In the genomic region with DNA sequence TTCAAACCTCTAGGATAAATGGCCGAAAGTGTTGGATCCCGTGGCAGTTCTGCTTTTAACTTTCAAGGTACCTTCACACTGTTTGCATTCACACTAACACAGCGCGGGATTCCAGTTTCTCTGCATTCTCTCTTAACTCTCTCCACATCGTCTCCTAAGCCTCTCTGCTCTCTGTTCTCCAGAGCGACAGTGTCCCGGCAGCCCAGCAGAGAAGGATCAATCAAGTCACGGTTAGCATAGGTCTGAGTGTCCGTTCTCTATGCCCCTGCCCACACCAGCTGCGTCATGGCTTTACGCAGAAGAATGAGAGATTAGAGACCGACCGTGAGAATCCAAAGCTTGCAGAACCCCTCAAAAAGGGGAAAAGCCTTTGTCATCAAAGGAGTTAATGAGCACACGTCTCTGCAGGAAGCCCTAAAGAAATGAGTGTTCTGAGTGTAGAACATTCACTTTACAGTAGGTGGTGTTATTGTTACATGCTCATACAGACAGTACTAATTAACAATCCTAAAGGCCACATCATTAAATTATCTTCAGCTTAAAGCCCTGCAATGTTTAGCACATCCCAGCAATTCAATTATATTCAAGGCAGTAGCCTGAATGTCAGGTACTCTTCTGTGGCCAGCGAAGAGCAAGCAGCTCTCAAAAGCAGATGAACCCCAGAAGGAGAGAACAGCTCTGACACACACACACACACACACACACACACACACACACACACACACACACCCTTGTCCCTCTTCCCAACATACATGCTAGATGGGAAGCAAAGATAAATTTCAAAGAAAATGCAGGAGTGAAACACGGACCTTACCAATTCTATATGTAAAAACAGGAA, we compare ENCODE assay signal across 11 mouse cellular contexts.
DNase-seq lines count a peak whose midpoint lies in the region; ATAC-seq and TF ChIP-seq lines count a peak whose summit lies in the region.
"Had no signal": no experiment of that assay in that cellular context is flagged by ENCODE, and none has a peak within 500 bp of the region (broad histone marks: within the 10 kb centered on the region; RNA-seq: fewer than 3 reads in every experiment).

No protein-coding gene starts in this region.

- WGBS in cerebellum, adult 2 months, result 58% methylated on average over 16 of the region's 16 CpGs
- 51% methylated on average over 16 of the region's 16 CpGs for WGBS in liver, postnatal 0 days (ENCODE audit: insufficient replicate concordance)
- WGBS in liver, embryonic 12.5 days (ENCODE audit: insufficient replicate concordance), result 58% methylated on average over 16 of the region's 16 CpGs
- 37% methylated on average over 16 of the region's 16 CpGs for WGBS in limb, embryonic 11.5 days

- TF ChIP-seq POLR2A in cerebellum, adult 2 months (IDR thresholded peaks at IDR 0.05; ENCODE audit: borderline replicate concordance, insufficient read depth, low read length), result no peak

- H3K27ac ChIP-seq in cerebellum, adult 2 months (ENCODE audit: insufficient read depth, low read length), result no peak overlapping the region
- no peak overlapping the region for H3K27ac ChIP-seq in liver, postnatal 0 days (ENCODE audit: low read depth)
- H3K27ac ChIP-seq in liver, embryonic 12.5 days, result no peak overlapping the region
- no peak overlapping the region for H3K27ac ChIP-seq in limb, embryonic 11.5 days (replicated peaks; ENCODE audit: low read depth, low read length)
- H3K27ac ChIP-seq: embryonic facial prominence, embryonic 13.5 days had no signal

- TF ChIP-seq EP300 in liver, postnatal 0 days (IDR thresholded peaks at IDR 0.05; ENCODE audit: low read depth), result no peak

- no peak overlapping the region for H3K4me3 ChIP-seq in cerebellum, adult 2 months (replicated peaks; ENCODE audit: insufficient read depth, low read depth, low read length)
- H3K4me3 ChIP-seq in liver, postnatal 0 days (ENCODE audit: low read depth, low read length), result no peak overlapping the region
- no peak overlapping the region for H3K4me3 ChIP-seq in liver, embryonic 12.5 days
- H3K4me3 ChIP-seq in limb, embryonic 11.5 days (ENCODE audit: low read depth, low read length), result no peak overlapping the region
- H3K4me3 ChIP-seq: embryonic facial prominence, embryonic 13.5 days had no signal

- no peaks in the 10 kb centered on the region for H3K9me3 ChIP-seq in liver, postnatal 0 days (ENCODE audit: low read length)
- H3K9me3 ChIP-seq in liver, embryonic 12.5 days (replicated peaks), result no peaks in the 10 kb centered on the region
- no peaks in the 10 kb centered on the region for H3K9me3 ChIP-seq in limb, embryonic 11.5 days (ENCODE audit: control insufficient read depth, low read length)
- H3K9me3 ChIP-seq: embryonic facial prominence, embryonic 13.5 days had no signal

- no peaks in the 10 kb centered on the region for H3K36me3 ChIP-seq in liver, postnatal 0 days (replicated peaks; ENCODE audit: insufficient read depth, low read length)
- no peaks in the 10 kb centered on the region for H3K36me3 ChIP-seq in liver, embryonic 12.5 days
- H3K36me3 ChIP-seq in limb, embryonic 11.5 days (ENCODE audit: control insufficient read depth, insufficient read depth, low read length), result no peaks in the 10 kb centered on the region
- H3K36me3 ChIP-seq: embryonic facial prominence, embryonic 13.5 days had no signal

- peak; percentile 9; the same call in 1 of the 2 replicates for TF ChIP-seq CTCF in cerebellum, adult 2 months (IDR thresholded peaks at IDR 0.05; ENCODE audit: borderline replicate concordance, insufficient read depth, low read depth, low read length)
- TF ChIP-seq CTCF in liver, postnatal 0 days (IDR thresholded peaks at IDR 0.05; ENCODE audit: low read depth), result peak; percentile 42

- no peak overlapping the region for H3K9ac ChIP-seq in liver, postnatal 0 days (replicated peaks)
- no peak overlapping the region for H3K9ac ChIP-seq in liver, embryonic 12.5 days
- H3K9ac ChIP-seq in limb, embryonic 11.5 days (ENCODE audit: low read length), result no peak overlapping the region
- H3K9ac ChIP-seq: embryonic facial prominence, embryonic 13.5 days had no signal

- peak in 1 of 2 experiments; percentile 6 for DNase-seq in cerebellum, adult 2 months
- DNase-seq in cerebellum, postnatal 25 days, result no peak
- DNase-seq in liver, postnatal 0 days, result no peak
- DNase-seq in limb, embryonic 11.5 days (ENCODE audit: low spot score), result no peak
- DNase-seq in retina, postnatal 7 days (ENCODE audit: low read depth, low spot score), result peak; percentile 5
- DNase-seq in embryo, embryonic 9.5 days (ENCODE audit: extremely low spot score), result no peak
- DNase-seq in spleen, postnatal 10 days (ENCODE audit: low spot score in 2 of 2), result no peak
- DNase-seq: lung, adult 2 months; right cerebral cortex, postnatal 14 days had no signal

- H3K4me2 ChIP-seq in liver, postnatal 0 days (ENCODE audit: low read depth, low read length), result no peak overlapping the region
- no peak overlapping the region for H3K4me2 ChIP-seq in liver, embryonic 12.5 days
- 0 out of 2 replicates have a peak overlapping the region, but pooled peaks have one; percentile 10 for H3K4me2 ChIP-seq in limb, embryonic 11.5 days (ENCODE audit: low read depth, severe bottlenecking)
- H3K4me2 ChIP-seq: embryonic facial prominence, embryonic 13.5 days had no signal

- H3K4me1 ChIP-seq in cerebellum, adult 2 months (ENCODE audit: control insufficient read depth, insufficient read depth, low read length), result no peaks in the 10 kb centered on the region
- no peaks in the 10 kb centered on the region for H3K4me1 ChIP-seq in liver, postnatal 0 days (ENCODE audit: insufficient read depth)
- 0 out of 2 replicates have a peak, but pooled peaks cover 6% of the 10 kb centered on the region for H3K4me1 ChIP-seq in liver, embryonic 12.5 days
- peaks cover 6% of the 10 kb centered on the region; the same call in 1 of the 2 replicates for H3K4me1 ChIP-seq in limb, embryonic 11.5 days (ENCODE audit: control insufficient read depth, insufficient read depth, low read length)

- ATAC-seq in liver, postnatal 0 days, result no peak
- ATAC-seq in liver, embryonic 12.5 days, result no peak
- ATAC-seq in limb, embryonic 11.5 days (ENCODE audit: insufficient number of reproducible peaks, low FRiP score, low TSS enrichment, low read depth), result no peak

- H3K27me3 ChIP-seq in cerebellum, adult 2 months (ENCODE audit: control insufficient read depth, insufficient read depth, low read length), result no peaks in the 10 kb centered on the region
- peaks cover 2% of the 10 kb centered on the region; the same call in 1 of the 2 replicates for H3K27me3 ChIP-seq in liver, postnatal 0 days (ENCODE audit: insufficient read depth, low read length)
- no peaks in the 10 kb centered on the region for H3K27me3 ChIP-seq in liver, embryonic 12.5 days (replicated peaks)
- H3K27me3 ChIP-seq in limb, embryonic 11.5 days (ENCODE audit: control insufficient read depth, insufficient read depth, low read length), result no peaks in the 10 kb centered on the region; the same call in 1 of the 2 replicates
